Mouse (Mus musculus): ENCODE data around the gene Serhl.

- no peak for TF ChIP-seq CTCF (IDR thresholded peaks at IDR 0.05; ENCODE audit: borderline replicate concordance, control insufficient read depth, extremely low read depth, insufficient read depth, low read length, poor library complexity)
- TF ChIP-seq POLR2A (IDR thresholded peaks at IDR 0.05; ENCODE audit: control insufficient read depth, extremely low read depth, insufficient read depth, low read length, poor library complexity), result no peak
Observed at GRCm38 (mm10) chr15:83086636-83087328, 2.5 kb upstream of the Serhl start.
